Mouse (Mus musculus) liver, embryonic 13.5 days (tissue): ENCODE results near the gene Pspc1. TPM values are rescaled to one million over a fixed set of nuclear protein-coding genes. Genes with fewer than 3 reads are reported as not detected.

Experiments
- ATAC-seq: fragments of 200-750 bp; cut with Nextera tagmentation; 2 replicates; pipeline ENCODE4 v1.8.0; 2017; ENCODE audit warnings: low read depth, mild to moderate bottlenecking, moderate number of reproducible peaks, moderate library complexity
- DNase-seq: peaks from one replicate; pipeline ENCODE4 v3.0.0; 2022
- H3K27ac ChIP-seq: fragments of 300-500 bp; sonication (generic); 2 replicates; pipeline ENCODE4 v1.5.1; 2015; ENCODE audit warnings: moderate library complexity, mild to moderate bottlenecking, inconsistent platforms
- H3K27me3 ChIP-seq: fragments of 300-500 bp; sonication (generic); 2 replicates; pipeline ENCODE4 v1.6.1; 2015; ENCODE audit warnings: mild to moderate bottlenecking, inconsistent platforms
- H3K36me3 ChIP-seq: fragments of 300-500 bp; sonication (generic); 2 replicates; pipeline ENCODE4 v1.6.1; 2015; ENCODE audit warnings: mild to moderate bottlenecking, inconsistent platforms
- H3K4me1 ChIP-seq: fragments of 300-500 bp; sonication (generic); replicated peaks from 2 replicates; pipeline ENCODE4 v1.6.1; 2015; ENCODE audit warnings: inconsistent platforms
- H3K4me2 ChIP-seq: fragments of 300-500 bp; sonication (generic); 2 replicates; pipeline ENCODE4 v1.6.1; 2015; ENCODE audit warnings: inconsistent platforms, mild to moderate bottlenecking, moderate library complexity
- H3K4me3 ChIP-seq: fragments of 300-500 bp; sonication (generic); replicated peaks from 2 replicates; pipeline ENCODE4 v1.5.1; 2015; ENCODE audit warnings: mild to moderate bottlenecking, inconsistent platforms
- H3K9ac ChIP-seq: fragments of 300-500 bp; sonication (generic); 2 replicates; pipeline ENCODE4 v1.6.1; 2015; ENCODE audit warnings: mild to moderate bottlenecking, inconsistent platforms
- H3K9me3 ChIP-seq: fragments of 300-500 bp; sonication (generic); replicated peaks from 2 replicates; pipeline ENCODE4 v1.6.1; 2016; ENCODE audit warnings: inconsistent platforms
- WGBS: fragments of 180-500 bp; shearing (Covaris S2); methylation state at CpG from one replicate; pipeline ENCODE4 v1.1.7; 2015; ENCODE audit not compliant: insufficient replicate concordance; 5-methylcytosine and 5-hydroxymethylcytosine counted together
- polyA plus RNA-seq: library from polyadenylated mRNA; unstranded; fragments of >200 nt; fragmentation: Nextera tagmentation; extraction: Ambion mirVana; gene quantifications from 2 replicates; pipeline ENCODE4 v1.2.1, GENCODE M21; 2015

Gene Pspc1
- polyA plus RNA-seq, 1 experiment from 2014 or later, result 13.6 TPM

GRCm38 (mm10) chr14:56695495-56695894, 82.6 kb downstream of the Pspc1 start:
- 43% methylated on average over 3 of the region's 3 CpGs for WGBS
- ATAC-seq, result no peak

GRCm38 (mm10) chr14:56689766-56690165, 88.3 kb downstream of the Pspc1 start:
- Histone ChIP-seq H3K9me3 (no peaks in the 10 kb centered on the region), H3K27ac (no peak overlapping the region), H3K4me2 (no peak overlapping the region), H3K9ac (no peak overlapping the region), H3K4me1 (no peaks in the 10 kb centered on the region), H3K4me3 (no peak overlapping the region), H3K27me3 (no peaks in the 10 kb centered on the region), H3K36me3 (peaks cover 87% of the 10 kb centered on the region)
- ATAC-seq (no peak), DNase-seq (no peak)
- 79% methylated on average over 1 of the region's 1 CpGs for WGBS

More at GRCm38 (mm10) chr14:56695495-56695894, 82.6 kb downstream of the Pspc1 start:
- Histone ChIP-seq H3K36me3 (peaks cover 97% of the 10 kb centered on the region), H3K27me3 (no peaks in the 10 kb centered on the region), H3K4me1 (no peaks in the 10 kb centered on the region), H3K4me2 (no peak overlapping the region), H3K9me3 (no peaks in the 10 kb centered on the region), H3K27ac (no peak overlapping the region), H3K9ac (no peak overlapping the region), H3K4me3 (no peak overlapping the region)
- no peak for DNase-seq

- Histone ChIP-seq H3K4me2 (no peak overlapping the region), H3K27me3 (no peaks in the 10 kb centered on the region), H3K36me3 (peaks cover 86% of the 10 kb centered on the region), H3K9ac (no peak overlapping the region), H3K4me3 (no peak overlapping the region), H3K27ac (no peak overlapping the region), H3K9me3 (no peaks in the 10 kb centered on the region), H3K4me1 (no peaks in the 10 kb centered on the region)
- ATAC-seq (no peak), DNase-seq (no peak)
- 63% methylated on average over 1 of the region's 1 CpGs for WGBS
Measured at GRCm38 (mm10) chr14:56689116-56689515, 89.0 kb downstream of the Pspc1 start.

GRCm38 (mm10) chr14:56685426-56685825, 92.7 kb downstream of the Pspc1 start:
- Histone ChIP-seq H3K4me1 (no peaks in the 10 kb centered on the region), H3K27me3 (no peaks in the 10 kb centered on the region), H3K4me3 (no peak overlapping the region), H3K27ac (no peak overlapping the region), H3K9me3 (no peaks in the 10 kb centered on the region), H3K9ac (no peak overlapping the region), H3K36me3 (peaks cover 73% of the 10 kb centered on the region), H3K4me2 (no peak overlapping the region)
- 60% methylated on average over 1 of the region's 1 CpGs for WGBS
- ATAC-seq (no peak), DNase-seq (no peak)

Other genes with a start within 250 kb of the Pspc1 start
- 4.1 and 5.3 TPM in 2 replicates for gene Cenpj, start 202.9 kb downstream of the Pspc1 start, polyA plus RNA-seq
- 1.5 and 2.0 TPM in 2 replicates for gene Parp4, start 202.7 kb downstream of the Pspc1 start, polyA plus RNA-seq
- 15.4 and 16.2 TPM in 2 replicates for gene Mphosph8, start 110.1 kb downstream of the Pspc1 start, polyA plus RNA-seq
- gene Zmym5, start 33.4 kb upstream of the Pspc1 start, polyA plus RNA-seq, result 9.1 and 10.7 TPM in 2 replicates
- 6.4 and 11.6 TPM in 2 replicates for gene Zmym2, start 108.3 kb upstream of the Pspc1 start, polyA plus RNA-seq